Mouse (Mus musculus) CH12.LX (cell line): ENCODE results near the gene Sec24d. TPM values are rescaled to one million over a fixed set of nuclear protein-coding genes. Genes with fewer than 3 reads are reported as not detected.

Experiments
- DNase-seq: peaks from one replicate; pipeline ENCODE4 v3.0.0-alpha.2; 2013; ENCODE audit errors: extremely low read depth
- H3K27ac ChIP-seq: 2 replicates; pipeline ENCODE4 v1.5.1; 2012; ENCODE audit warnings: low read depth, mild to moderate bottlenecking, control low read depth, moderate library complexity; ENCODE audit not compliant: insufficient read depth
- H3K27me3 ChIP-seq: replicated peaks from 2 replicates; pipeline ENCODE3; 2012; ENCODE audit warnings: inconsistent platforms
- H3K36me3 ChIP-seq, 2 experiments: replicated peaks in 1 of 2; 2 replicates each; pipeline versions ENCODE3 to v1.6.1; 2012; ENCODE audit warnings: inconsistent platforms in 1 of 2, low read length in 1 of 2, mild to moderate bottlenecking in 1 of 2, mixed read lengths in 1 of 2, moderate library complexity in 1 of 2; ENCODE audit not compliant: control insufficient read depth in 1 of 2, insufficient read depth in 1 of 2
- H3K4me1 ChIP-seq, 2 experiments: 2 replicates each; pipeline ENCODE4 v1.6.1; 2012; ENCODE audit warnings: inconsistent platforms in 1 of 2, moderate library complexity in 1 of 2; ENCODE audit not compliant: insufficient read depth in 2 of 2, control insufficient read depth in 1 of 2
- H3K4me2 ChIP-seq: 2 replicates; pipeline ENCODE4 v1.6.1; 2012; ENCODE audit warnings: low read depth, mild to moderate bottlenecking, control low read depth; ENCODE audit not compliant: poor library complexity, insufficient read depth, severe bottlenecking
- H3K4me3 ChIP-seq, 3 experiments: fragments of 150-350 bp in 1 of 3; sonication (generic) in 1 of 3; replicated peaks in 1 of 3; 2 replicates each; pipeline versions ENCODE3 to v1.5.1; 2011 to 2012; ENCODE audit warnings: low read depth in 2 of 3, low read length in 2 of 3, mild to moderate bottlenecking in 2 of 3, moderate library complexity in 2 of 3, control low read depth in 1 of 3, improper control_type of control experiment in 1 of 3, inconsistent platforms in 1 of 3, mixed read lengths in 1 of 3; ENCODE audit not compliant: poor library complexity in 1 of 3
- H3K79me2 ChIP-seq: replicated peaks from 2 replicates; pipeline ENCODE4 v1.6.1; 2012; ENCODE audit warnings: mild to moderate bottlenecking, moderate library complexity; ENCODE audit not compliant: control insufficient read depth, poor library complexity, insufficient read depth, severe bottlenecking; ENCODE audit errors: extremely low read depth
- H3K9ac ChIP-seq: 2 replicates; pipeline ENCODE4 v1.6.1; 2012; ENCODE audit warnings: low read depth, mild to moderate bottlenecking, control low read depth, moderate library complexity; ENCODE audit not compliant: insufficient read depth
- H3K9me3 ChIP-seq: replicated peaks from 2 replicates; pipeline ENCODE3; 2012; ENCODE audit warnings: low read length, inconsistent platforms, mixed read lengths
- BHLHE40 ChIP-seq: IDR thresholded peaks from 2 replicates; pipeline ENCODE4 v1.6.1; 2011; ENCODE audit warnings: mild to moderate bottlenecking, low read depth, low read length, improper control_type of control experiment
- CHD1 ChIP-seq: IDR thresholded peaks from 2 replicates; pipeline ENCODE4 v1.6.1; 2012; ENCODE audit warnings: low read depth, low read length, improper control_type of control experiment, inconsistent platforms
- CTCF ChIP-seq, 2 experiments: IDR thresholded peaks in 1 of 2; conservative IDR thresholded peaks in 1 of 2; 2 replicates each; pipeline ENCODE4 v1.5.1; 2011 to 2012; ENCODE audit warnings: low read depth in 2 of 2, low read length in 2 of 2, improper control_type of control experiment in 1 of 2, inconsistent platforms in 1 of 2, mild to moderate bottlenecking in 1 of 2, moderate library complexity in 1 of 2
- EP300 ChIP-seq: IDR thresholded peaks from 2 replicates; pipeline ENCODE4 v1.6.1; 2011; ENCODE audit warnings: low read length, improper control_type of control experiment
- ETS1 ChIP-seq: conservative IDR thresholded peaks from 2 replicates; pipeline ENCODE4 v1.6.1; 2012; ENCODE audit warnings: low read depth, mild to moderate bottlenecking, inconsistent platforms, low read length, improper control_type of control experiment, moderate library complexity
- GABPA ChIP-seq: IDR thresholded peaks from 2 replicates; pipeline ENCODE4 v1.6.1; 2012; ENCODE audit warnings: low read depth, low read length, improper control_type of control experiment, inconsistent platforms; ENCODE audit not compliant: insufficient replicate concordance
- HCFC1 ChIP-seq: IDR thresholded peaks from 2 replicates; pipeline ENCODE4 v1.6.1; 2012; ENCODE audit warnings: low read depth, mild to moderate bottlenecking, inconsistent platforms, low read length, improper control_type of control experiment
- IRF4 ChIP-seq: IDR thresholded peaks from 2 replicates; pipeline ENCODE4 v1.6.1; 2014; ENCODE audit warnings: low read depth, mild to moderate bottlenecking, inconsistent platforms, low read length, improper control_type of control experiment
- JUN ChIP-seq: IDR thresholded peaks from 2 replicates; pipeline ENCODE4 v1.6.1; 2011; ENCODE audit warnings: low read depth, mild to moderate bottlenecking, low read length, improper control_type of control experiment, moderate library complexity; ENCODE audit not compliant: insufficient read depth
- JUND ChIP-seq: conservative IDR thresholded peaks from 2 replicates; pipeline ENCODE4 v1.6.1; 2011; ENCODE audit warnings: low read depth, low read length, improper control_type of control experiment
- KAT2A ChIP-seq: IDR thresholded peaks from 2 replicates; pipeline ENCODE4 v1.6.1; 2012; ENCODE audit warnings: low read length, improper control_type of control experiment, inconsistent platforms; ENCODE audit not compliant: insufficient replicate concordance
- MAFK ChIP-seq: IDR thresholded peaks from 2 replicates; pipeline ENCODE4 v1.6.1; 2011; ENCODE audit warnings: low read length, improper control_type of control experiment; ENCODE audit not compliant: insufficient replicate concordance
- MAZ ChIP-seq: IDR thresholded peaks from 2 replicates; pipeline ENCODE4 v1.6.1; 2012; ENCODE audit warnings: low read depth, mild to moderate bottlenecking, inconsistent platforms, low read length, improper control_type of control experiment, moderate library complexity
- MEF2A ChIP-seq: IDR thresholded peaks from 2 replicates; pipeline ENCODE4 v1.6.1; 2014; ENCODE audit warnings: low read depth, mild to moderate bottlenecking, inconsistent platforms, low read length, improper control_type of control experiment, borderline replicate concordance
- MXI1 ChIP-seq: IDR thresholded peaks from 2 replicates; pipeline ENCODE4 v1.6.1; 2011; ENCODE audit warnings: mild to moderate bottlenecking, low read depth, low read length, improper control_type of control experiment
- MYC ChIP-seq: IDR thresholded peaks from 2 replicates; pipeline ENCODE4 v1.6.1; 2011; ENCODE audit warnings: low read depth, mild to moderate bottlenecking, improper control_type of control experiment, low read length
- NELFE ChIP-seq: IDR thresholded peaks from 2 replicates; pipeline ENCODE4 v1.6.1; 2011; ENCODE audit warnings: low read depth, low read length, improper control_type of control experiment
- POLR2A ChIP-seq: IDR thresholded peaks from 2 replicates; pipeline ENCODE4 v1.6.1; 2011; ENCODE audit warnings: low read depth, mild to moderate bottlenecking, improper control_type of control experiment, low read length
- RAD21 ChIP-seq: IDR thresholded peaks from 2 replicates; pipeline ENCODE4 v1.6.1; 2011; ENCODE audit warnings: low read depth, mild to moderate bottlenecking, low read length, improper control_type of control experiment, moderate library complexity
- SIN3A ChIP-seq: IDR thresholded peaks from 2 replicates; pipeline ENCODE4 v1.6.1; 2012; ENCODE audit warnings: low read length, improper control_type of control experiment, inconsistent platforms
- SMC3 ChIP-seq: IDR thresholded peaks from 2 replicates; pipeline ENCODE4 v1.6.1; 2011; ENCODE audit warnings: low read depth, low read length, improper control_type of control experiment
- TBP ChIP-seq: conservative IDR thresholded peaks from 2 replicates; pipeline ENCODE4 v1.6.1; 2011; ENCODE audit warnings: low read depth, low read length, improper control_type of control experiment
- UBTF ChIP-seq: IDR thresholded peaks from 2 replicates; pipeline ENCODE4 v1.6.1; 2012; ENCODE audit warnings: low read depth, mild to moderate bottlenecking, inconsistent platforms, low read length, improper control_type of control experiment, moderate library complexity
- USF1 ChIP-seq: IDR thresholded peaks from 2 replicates; pipeline ENCODE4 v1.6.1; 2014; ENCODE audit warnings: low read depth, mild to moderate bottlenecking, inconsistent platforms, low read length, improper control_type of control experiment
- USF2 ChIP-seq: conservative IDR thresholded peaks from 2 replicates; pipeline ENCODE4 v1.6.1; 2011; ENCODE audit warnings: low read depth, low read length, improper control_type of control experiment
- ZKSCAN1 ChIP-seq: IDR thresholded peaks from 2 replicates; pipeline ENCODE4 v1.6.1; 2012; ENCODE audit warnings: low read depth, inconsistent platforms, low read length, improper control_type of control experiment, borderline replicate concordance
- ZMIZ1 ChIP-seq: IDR thresholded peaks from 2 replicates; pipeline ENCODE4 v1.6.1; 2012; ENCODE audit warnings: low read depth, mild to moderate bottlenecking, inconsistent platforms, low read length, improper control_type of control experiment
- ZNF384 ChIP-seq: IDR thresholded peaks from 2 replicates; pipeline ENCODE4 v1.6.1; 2012; ENCODE audit warnings: low read depth, low read length, improper control_type of control experiment, inconsistent platforms
- dilution Hi-C: fragments of 300-500 bp; cut with MboI; formaldehyde crosslinking; loops from 2 replicates; pipeline ENCODE4 v1.14.3; 2020; ENCODE audit warnings: low sequenced_read_pairs; ENCODE audit not compliant: extremely low pct_unique_long_range_greater_than_20kb, extremely low pct_ligation_motif_present
- in situ Hi-C: fragments of 300-500 bp; cut with MboI; formaldehyde crosslinking; loops from 3 replicates; pipeline ENCODE4 v1.14.3; 2019; ENCODE audit warnings: low sequenced_read_pairs, low pct_ligation_motif_present, low pct_unique_long_range_greater_than_20kb, mixed read lengths
- polyA plus RNA-seq: library from polyadenylated mRNA; unstranded; fragments of >175 nt; gene quantifications from 2 replicates; pipeline ENCODE4 v1.2.1, GENCODE M21; 2012; ENCODE audit warnings: low read depth; ENCODE audit not compliant: insufficient read length
- total RNA-seq, 2 experiments: library from RNA; depleted of rRNA; stranded (reverse); fragments of 300-350 nt in 1 of 2; fragments of >200 nt in 1 of 2; gene quantifications; 2 replicates each; pipeline ENCODE4 v1.2.3; 2012 to 2014

The Sec24d gene
- total and polyA plus RNA-seq, 3 experiments = 33.1 to 51.4 (median 45.8) TPM

GRCm38 (mm10) chr3:123337853-123338252 lies 70.6 kb downstream of the Sec24d start (continued):
- TF ChIP-seq IRF4 (peak; percentile 74), ZNF384 (no peak), JUND (no peak), SMC3 (no peak), JUN (no peak), MAZ (no peak; the same call in 1 of the 2 replicates), USF2 (no peak), MYC (peak; percentile 63), KAT2A (no peak)
- TF ChIP-seq, all 38 proteins: peak for 8

- TF ChIP-seq ZMIZ1 (no peak), JUND (no peak), ZKSCAN1 (no peak), POLR2A (no peak), GABPA (no peak), MEF2A (no peak), BHLHE40 (no peak), UBTF (no peak), CHD1 (0 out of 2 replicates have a peak, but pooled peaks have one; percentile 39)
- Histone ChIP-seq H3K9me3 (no peaks in the 10 kb centered on the region), H3K4me1 (peaks cover 14 to 50% of the 10 kb centered on the region in 2 experiments), H3K4me2 (no peak overlapping the region), H3K27me3 (no peaks in the 10 kb centered on the region), H3K36me3 (peaks cover 20 to 39% of the 10 kb centered on the region in 2 experiments), H3K27ac (peak overlapping the region; percentile 54), H3K79me2 (0 out of 2 replicates have a peak, but pooled peaks cover 2% of the 10 kb centered on the region), H3K4me3 (no peak overlapping the region), H3K9ac (peak overlapping the region; percentile 22; the same call in 1 of the 2 replicates)
- no peak for DNase-seq
- in situ Hi-C loops = no loop called here
- dilution Hi-C loops = no loop called here
Observed at GRCm38 (mm10) chr3:123338666-123339195, 71.5 kb downstream of the Sec24d start.

- Histone ChIP-seq H3K79me2 (no peaks in the 10 kb centered on the region), H3K9me3 (no peaks in the 10 kb centered on the region), H3K27ac (no peak overlapping the region), H3K9ac (no peak overlapping the region), H3K4me1 (peaks cover 10 to 35% of the 10 kb centered on the region in 2 experiments)
- in situ Hi-C loops = no loop called here
- dilution Hi-C loops = no loop called here
- TF ChIP-seq NELFE = no peak
- TF ChIP-seq SMC3 = no peak
- no peak for TF ChIP-seq MAFK
- no peak for TF ChIP-seq HCFC1
- no peak for TF ChIP-seq TBP
- no peak for TF ChIP-seq USF2
- TF ChIP-seq EP300 = no peak
- TF ChIP-seq ZNF384 = no peak
- no peak for TF ChIP-seq POLR2A
- no peak for TF ChIP-seq USF1
- no peak for TF ChIP-seq RAD21
- no peak for TF ChIP-seq IRF4
- no peak for TF ChIP-seq CTCF (conservative IDR thresholded peaks at IDR 0.05 in 1 of 2, IDR thresholded peaks at IDR 0.05 in 1 of 2; ENCODE audit: low read depth in 2 of 2, low read length in 2 of 2)
- no peak for TF ChIP-seq BHLHE40
- TF ChIP-seq MYC = no peak
- no peak for TF ChIP-seq SIN3A
- TF ChIP-seq ETS1 = no peak
- TF ChIP-seq MXI1 = no peak
- TF ChIP-seq CHD1 = no peak
- TF ChIP-seq, all 38 proteins: peak for 0
- H3K36me3 ChIP-seq = peaks cover 26 to 55% of the 10 kb centered on the region in 2 experiments
- no peak overlapping the region for H3K4me3 ChIP-seq
- no peaks in the 10 kb centered on the region for H3K27me3 ChIP-seq
- H3K4me2 ChIP-seq = no peak overlapping the region
- no peak for DNase-seq
Observed at GRCm38 (mm10) chr3:123341049-123341448, 73.8 kb downstream of the Sec24d start.
